Mouse (Mus musculus) forebrain, embryonic 11.5 days (tissue): ENCODE data around the gene Ndufa4. TPM values are rescaled to one million over a fixed set of nuclear protein-coding genes. Genes with fewer than 3 reads are reported as not detected.
A peak's percentile ranks its signal among the peaks of the same experiment; 100 is the strongest.
"Not testable (repeated sequence)": the region's sequence is repeated elsewhere in the genome, so short reads cannot be mapped to it uniquely, and the experiment has no call there.

Source experiments
- ATAC-seq: fragments of 200-750 bp; cut with Nextera tagmentation; replicated peaks from 2 replicates; pipeline ENCODE4 v1.8.0; 2017; ENCODE audit warnings: moderate TSS enrichment; ENCODE audit not compliant: low FRiP score
- DNase-seq: peaks from one replicate; pipeline ENCODE4 v3.0.0-alpha.2; 2017; ENCODE audit warnings: low spot score
- H3K27ac ChIP-seq: fragments of 300-500 bp; sonication (generic); 2 replicates; pipeline ENCODE4 v1.5.1; 2014; ENCODE audit warnings: low read depth, low read length
- H3K27me3 ChIP-seq: fragments of 300-500 bp; sonication (generic); 2 replicates; pipeline ENCODE4 v1.6.1; 2014; ENCODE audit warnings: mild to moderate bottlenecking, low read length, mixed read lengths; ENCODE audit not compliant: control insufficient read depth, insufficient read depth
- H3K36me3 ChIP-seq: fragments of 300-500 bp; sonication (generic); 2 replicates; pipeline ENCODE4 v1.6.1; 2014; ENCODE audit warnings: mild to moderate bottlenecking, low read length, moderate library complexity, mixed read lengths; ENCODE audit not compliant: control insufficient read depth, insufficient read depth
- H3K4me1 ChIP-seq: fragments of 300-500 bp; sonication (generic); replicated peaks from 2 replicates; pipeline ENCODE4 v1.6.1; 2014; ENCODE audit warnings: low read length, mixed read lengths; ENCODE audit not compliant: control insufficient read depth, insufficient read depth
- H3K4me2 ChIP-seq: fragments of 300-500 bp; sonication (generic); 2 replicates; pipeline ENCODE4 v1.6.1; 2014; ENCODE audit warnings: low read depth, mild to moderate bottlenecking, low read length, moderate library complexity, mixed read lengths; ENCODE audit not compliant: severe bottlenecking
- H3K4me3 ChIP-seq: fragments of 300-500 bp; sonication (generic); 2 replicates; pipeline ENCODE4 v1.5.1; 2014; ENCODE audit warnings: low read depth, low read length
- H3K9ac ChIP-seq: fragments of 300-500 bp; sonication (generic); 2 replicates; pipeline ENCODE4 v1.6.1; 2014; ENCODE audit warnings: low read length
- H3K9me3 ChIP-seq: fragments of 300-500 bp; sonication (generic); 2 replicates; pipeline ENCODE4 v1.6.1; 2016; ENCODE audit warnings: low read length, mixed read lengths; ENCODE audit not compliant: control insufficient read depth
- WGBS: fragments of 180-500 bp; shearing (Covaris S2); extraction: QIAGEN DNeasy Blood & Tissue Kit; methylation state at CpG from one replicate; pipeline ENCODE4 v1.1.7; 2014; 5-methylcytosine and 5-hydroxymethylcytosine counted together
- polyA plus RNA-seq: library from polyadenylated mRNA; unstranded; fragments of >200 nt; fragmentation: Nextera tagmentation; extraction: Ambion mirVana; gene quantifications from 2 replicates; pipeline ENCODE4 v1.2.1, GENCODE M21; 2014

Ndufa4 gene
- polyA plus RNA-seq, 1 experiment from 2014 or later: 720 TPM

- Histone ChIP-seq H3K4me3 (peak overlapping the region; percentile 74), H3K9me3 (no peaks in the 10 kb centered on the region), H3K27ac (no peak overlapping the region), H3K4me2 (peak overlapping the region; percentile 68), H3K4me1 (peaks cover 2% of the 10 kb centered on the region; the same call in 1 of the 2 replicates), H3K27me3 (no peaks in the 10 kb centered on the region), H3K36me3 (no peaks in the 10 kb centered on the region; the same call in 1 of the 2 replicates), H3K9ac (peak overlapping the region; percentile 78)
- WGBS: 30% methylated on average over 7 of the region's 7 CpGs
- 0 out of 2 replicates have a peak, but pooled peaks have one; percentile 25 for ATAC-seq
- no peak for DNase-seq
Observed at GRCm38 (mm10) chr6:11908170-11908569, 873 bp upstream of the Ndufa4 start.

DNA sequence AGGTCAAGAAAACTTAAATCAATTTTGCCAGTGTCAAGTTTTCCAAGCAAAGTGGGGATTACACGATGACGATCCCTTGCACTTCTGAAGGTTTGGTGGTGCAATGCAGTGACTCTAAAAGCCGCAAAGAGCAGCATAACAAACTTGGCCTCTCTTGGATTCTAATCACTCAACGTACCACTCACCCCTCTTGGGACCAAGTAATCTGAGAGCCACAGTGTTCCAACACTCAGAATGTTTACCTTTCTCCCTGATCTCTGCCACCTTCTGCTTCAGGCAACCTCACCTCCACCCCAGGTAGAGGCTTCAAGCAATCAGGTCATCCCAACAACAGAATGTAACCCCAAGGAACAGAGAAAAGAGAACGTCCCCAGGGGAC is 418 bp downstream of the Ndufa4 start:
- WGBS: 3% methylated on average over 5 of the region's 5 CpGs
- H3K27me3 ChIP-seq: no peaks in the 10 kb centered on the region
- H3K27ac ChIP-seq: no peak overlapping the region
- H3K9me3 ChIP-seq: no peaks in the 10 kb centered on the region
- H3K4me2 ChIP-seq: peak overlapping the region; percentile 68
- peak overlapping the region; percentile 74 for H3K4me3 ChIP-seq
- no peaks in the 10 kb centered on the region; the same call in 1 of the 2 replicates for H3K36me3 ChIP-seq
- ATAC-seq (no peak), DNase-seq (no peak)
- peaks cover 2% of the 10 kb centered on the region; the same call in 1 of the 2 replicates for H3K4me1 ChIP-seq
- H3K9ac ChIP-seq: peak overlapping the region; percentile 78

GRCm38 (mm10) chr6:11900809-11901310 is 6.4 kb downstream of the Ndufa4 start:
- H3K4me3 ChIP-seq: no peak overlapping the region
- H3K9ac ChIP-seq: no peak overlapping the region
- ATAC-seq: no peak
- no peaks in the 10 kb centered on the region for H3K4me1 ChIP-seq
- H3K9me3 ChIP-seq: no peaks in the 10 kb centered on the region
- H3K4me2 ChIP-seq: no peak overlapping the region
- no peak for DNase-seq
- H3K27ac ChIP-seq: no peak overlapping the region
- 86% methylated on average over 4 of the region's 4 CpGs for WGBS
- H3K27me3 ChIP-seq: no peaks in the 10 kb centered on the region
- peaks cover 2% of the 10 kb centered on the region; the same call in 1 of the 2 replicates for H3K36me3 ChIP-seq

GRCm38 (mm10) chr6:11875364-11875763 is 31.9 kb downstream of the Ndufa4 start:
- DNase-seq, ATAC-seq: not testable (repeated sequence)
- no CpG with 5 or more reads among the region's 2 CpGs for WGBS

More at GRCm38 (mm10) chr6:11875364-11875763, 31.9 kb downstream of the Ndufa4 start:
- not testable (repeated sequence) for H3K4me2 ChIP-seq, H3K4me3 ChIP-seq, H3K36me3 ChIP-seq, H3K27me3 ChIP-seq, H3K27ac ChIP-seq, H3K9ac ChIP-seq, H3K4me1 ChIP-seq, H3K9me3 ChIP-seq

Other genes starting within 250 kb of the Ndufa4 start
- gene Phf14, start 312 bp upstream of the Ndufa4 start, polyA plus RNA-seq: 87.0 and 94.4 TPM in 2 replicates